Mouse (Mus musculus) fat pad, adult 2 months (tissue): ENCODE measurements at regions not wholly inside any gene's neighbourhood (a gene's known extent, or its start where the extent isn't known, plus 50 kb on each side); places are given as distances from the start of the nearest gene placed in this dataset.
"Not testable (repeated sequence)": the region's sequence is repeated elsewhere in the genome, so short reads cannot be mapped to it uniquely, and the experiment has no call there.

Source experiments
- DNase-seq: peaks from one replicate; pipeline ENCODE4 v3.0.0-alpha.2; 2011; ENCODE audit warnings: low read depth, low spot score; ENCODE audit errors: extremely low read depth

GRCm38 (mm10) chr4:9724801-9725200 is 1149.5 kb upstream of the 2610301B20Rik start:
- DNase-seq, result not testable (repeated sequence)

GRCm38 (mm10) chr4:9737691-9738090 is 1136.6 kb upstream of the 2610301B20Rik start:
- DNase-seq, result no peak

- no peak for DNase-seq
Measured at GRCm38 (mm10) chr4:9747411-9747938, 1126.8 kb upstream of the 2610301B20Rik start.

- DNase-seq, result no peak
Measured at GRCm38 (mm10) chr4:9748110-9748509, 1126.2 kb upstream of the 2610301B20Rik start.

GRCm38 (mm10) chr4:9749877-9750276 is 1124.4 kb upstream of the 2610301B20Rik start:
- DNase-seq, result no peak

GRCm38 (mm10) chr4:9750404-9750803 is 1123.9 kb upstream of the 2610301B20Rik start:
- no peak for DNase-seq

GRCm38 (mm10) chr4:9763321-9763720 is 1111.0 kb upstream of the 2610301B20Rik start:
- peak; percentile 71 for DNase-seq

GRCm38 (mm10) chr4:9769633-9770205 is 1104.6 kb upstream of the 2610301B20Rik start:
- DNase-seq, result no peak

GRCm38 (mm10) chr4:9770372-9771102 is 1103.8 kb upstream of the 2610301B20Rik start:
- DNase-seq, result no peak

- no peak for DNase-seq
Measured at GRCm38 (mm10) chr4:9771103-9771474, 1103.2 kb upstream of the 2610301B20Rik start.

GRCm38 (mm10) chr4:9778391-9778790 is 1095.9 kb upstream of the 2610301B20Rik start:
- DNase-seq, result no peak

GRCm38 (mm10) chr4:9779594-9779993 is 1094.7 kb upstream of the 2610301B20Rik start:
- DNase-seq, result no peak

- no peak for DNase-seq
Measured at GRCm38 (mm10) chr4:9780179-9780578, 1094.1 kb upstream of the 2610301B20Rik start.

GRCm38 (mm10) chr4:9781318-9781717 is 1093.0 kb upstream of the 2610301B20Rik start:
- no peak for DNase-seq

- no peak for DNase-seq
Measured at GRCm38 (mm10) chr4:9787795-9788365, 1086.4 kb upstream of the 2610301B20Rik start.

- DNase-seq, result no peak
Measured at GRCm38 (mm10) chr4:9790478-9790877, 1083.8 kb upstream of the 2610301B20Rik start.
